Mouse (Mus musculus) telencephalon, adult 2 months (tissue): ENCODE measurements around the gene Gm3278.
"Not testable (repeated sequence)": the region's sequence is repeated elsewhere in the genome, so short reads cannot be mapped to it uniquely, and the experiment has no call there.

ENCODE experiments used
- DNase-seq: peaks from one replicate; pipeline ENCODE4 v3.0.0-alpha.2; 2011; ENCODE audit warnings: low read depth, low spot score

Gene Gm3278

GRCm38 (mm10) chr14:4892116-4892515 lies at the start of gene Gm3278:
Gm3278 (plus strand) TSS chr14:4892416.
- DNase-seq: not testable (repeated sequence)

- not testable (repeated sequence) for DNase-seq
Measured at GRCm38 (mm10) chr14:4855299-4855980, 36.8 kb upstream of the Gm3278 start, which contains the start of gene Gm3264. Gm3264 (plus strand) TSS chr14:4855576.
